Mouse (Mus musculus) activated CD4-positive, CD25-positive, alpha-beta regulatory T cell (primary cell): ENCODE results near the gene Cdkn2c. TPM values are rescaled to one million over a fixed set of nuclear protein-coding genes. Genes with fewer than 3 reads are reported as not detected.

Experiments
- polyA plus RNA-seq, 2 experiments: library from polyadenylated mRNA; unstranded; fragments of 100-300 nt; shearing (Covaris generic); gene quantifications; one replicate each; pipeline ENCODE4 v1.2.1; 2017

The Cdkn2c gene
- 10 to 100 TPM; 19.2 to 26.6 TPM for polyA plus RNA-seq

DNA sequence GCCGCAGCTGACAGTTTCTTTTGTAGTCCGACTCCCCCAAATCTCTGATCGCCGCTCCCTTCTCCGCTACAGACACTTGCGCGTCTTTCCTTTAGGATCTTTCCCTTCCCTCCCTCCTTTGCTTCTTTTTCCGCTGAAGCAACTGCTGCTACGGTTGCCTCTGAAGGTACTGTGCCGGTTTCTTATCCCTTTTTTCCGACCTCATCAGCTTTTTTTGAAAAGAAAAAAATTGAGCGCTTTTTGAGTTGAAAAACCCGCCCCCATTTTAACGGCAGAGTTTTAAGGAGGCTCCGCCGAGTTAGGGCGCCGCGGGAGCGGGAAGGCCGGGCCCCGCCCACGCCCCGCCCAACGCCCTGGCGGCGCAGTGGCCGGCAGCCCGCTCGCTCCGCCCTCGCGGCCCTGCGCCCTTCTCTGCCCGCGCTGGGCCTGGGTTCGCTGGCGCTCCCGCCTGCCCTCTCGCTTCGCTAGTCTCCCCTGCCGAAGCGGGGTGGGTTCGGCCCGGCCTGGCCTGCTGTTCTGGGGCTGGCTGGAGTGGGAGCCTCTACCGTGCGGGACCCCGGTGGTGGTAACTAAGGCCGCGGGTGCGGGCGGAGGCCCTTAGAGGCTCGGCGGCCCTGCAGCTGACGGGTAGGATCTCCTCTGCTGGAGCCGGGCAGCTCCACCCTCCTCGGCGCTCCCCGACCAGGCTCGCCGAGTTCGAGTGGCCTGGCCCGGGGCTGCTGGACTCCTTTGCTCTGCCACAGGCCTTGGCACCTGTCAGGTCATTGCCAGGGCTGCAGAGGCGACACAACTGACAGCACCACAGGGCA lies at the start of gene Cdkn2c:
Cdkn2c (minus strand) TSS at position 729 of the 809 bp plus-strand sequence.

DNA sequence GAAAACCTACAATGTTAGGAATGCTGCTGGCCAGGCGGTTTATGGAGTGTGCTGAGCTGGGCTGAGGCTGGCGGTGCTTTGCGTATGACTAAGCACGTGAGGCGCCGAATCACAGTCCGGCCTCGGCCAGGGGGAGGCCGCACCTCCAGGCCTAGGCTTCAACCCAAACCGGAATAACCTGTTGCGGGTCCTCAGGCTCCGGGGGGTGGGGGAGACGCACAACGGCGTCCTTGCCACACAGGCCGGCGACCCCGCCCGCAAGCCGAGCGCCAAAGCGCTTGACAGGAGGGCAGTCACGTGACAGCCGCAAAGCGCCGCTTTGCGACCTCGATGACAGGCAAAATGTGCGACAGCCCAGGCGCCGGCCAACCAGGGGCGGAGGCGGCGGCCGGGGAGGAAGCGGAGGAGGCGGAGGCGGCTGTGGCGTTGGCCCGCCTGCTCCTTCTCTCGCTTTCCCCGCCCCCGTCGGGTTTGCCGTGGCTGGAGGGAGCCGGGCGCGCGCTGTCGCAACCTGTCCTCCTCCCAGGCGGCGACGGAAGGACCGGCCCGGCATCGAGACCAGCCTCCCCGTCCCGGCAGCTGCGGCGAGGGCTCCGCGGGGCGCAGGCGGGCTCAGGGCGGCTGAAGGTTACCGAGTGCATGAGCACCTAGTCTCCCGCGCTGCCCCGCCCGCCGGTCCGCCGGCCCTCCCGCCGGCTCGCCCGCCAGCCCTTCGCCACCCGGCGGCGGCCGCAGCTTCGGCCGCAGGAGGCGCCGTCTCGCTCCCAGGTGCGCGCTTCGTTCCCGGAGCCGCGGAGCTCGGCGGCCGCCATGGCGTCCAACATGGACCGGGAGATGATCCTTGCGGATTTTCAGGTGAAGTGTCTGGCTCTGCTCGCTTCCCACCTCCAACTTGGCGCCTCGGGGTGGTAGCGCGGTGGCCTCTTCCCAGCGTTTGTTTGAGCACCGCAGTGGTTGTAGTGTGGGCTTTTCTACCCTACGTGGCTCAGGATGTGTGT lies 9.5 kb upstream of the Cdkn2c start, which contains the start of gene Faf1:
Faf1 (plus strand) TSS at position 371 of the 998 bp plus-strand sequence.

Other genes with a start within 250 kb of the Cdkn2c start
- 10 to 100 TPM; 39.7 to 44.0 TPM for gene Rnf11, start 182.5 kb downstream of the Cdkn2c start, polyA plus RNA-seq
- gene 4930522H14Rik, start 135.9 kb downstream of the Cdkn2c start, polyA plus RNA-seq: not detected
- gene Faf1, start 9.4 kb upstream of the Cdkn2c start, polyA plus RNA-seq: 10 to 100 TPM; 35.0 to 38.0 TPM